Mouse (Mus musculus) intestine, postnatal 0 days (tissue): ENCODE measurements around the gene Nit1. TPM values are rescaled to one million over a fixed set of nuclear protein-coding genes. Genes with fewer than 3 reads are reported as not detected.

Experiments
- ATAC-seq: fragments of 200-750 bp; cut with Nextera tagmentation; 2 replicates; pipeline ENCODE4 v1.8.0; 2017; ENCODE audit warnings: mild to moderate bottlenecking, moderate TSS enrichment, moderate library complexity
- H3K27ac ChIP-seq: fragments of 300-500 bp; sonication (generic); 2 replicates; pipeline ENCODE4 v1.5.1; 2014; ENCODE audit warnings: mild to moderate bottlenecking, low read depth, low read length, moderate library complexity
- H3K27me3 ChIP-seq: fragments of 300-500 bp; sonication (generic); replicated peaks from 2 replicates; pipeline ENCODE4 v1.6.1; 2014; ENCODE audit warnings: low read length, mixed read lengths; ENCODE audit not compliant: control insufficient read depth, insufficient read depth
- H3K36me3 ChIP-seq: fragments of 300-500 bp; sonication (generic); 2 replicates; pipeline ENCODE4 v1.6.1; 2014; ENCODE audit warnings: mild to moderate bottlenecking, moderate library complexity; ENCODE audit not compliant: control insufficient read depth, insufficient read depth
- H3K4me1 ChIP-seq: fragments of 300-500 bp; sonication (generic); replicated peaks from 2 replicates; pipeline ENCODE4 v1.6.1; 2014; ENCODE audit warnings: antibody characterized with exemption, low read length, mixed read lengths; ENCODE audit not compliant: control insufficient read depth, insufficient read depth
- H3K4me2 ChIP-seq: fragments of 300-500 bp; sonication (generic); replicated peaks from 2 replicates; pipeline ENCODE4 v1.6.1; 2014; ENCODE audit warnings: low read depth, mild to moderate bottlenecking, moderate library complexity
- H3K4me3 ChIP-seq: fragments of 300-500 bp; sonication (generic); 2 replicates; pipeline ENCODE4 v1.5.1; 2014; ENCODE audit warnings: low read depth, low read length
- H3K9ac ChIP-seq: fragments of 300-500 bp; sonication (generic); 2 replicates; pipeline ENCODE4 v1.6.1; 2014; ENCODE audit warnings: mild to moderate bottlenecking, low read depth, low read length
- H3K9me3 ChIP-seq: fragments of 300-500 bp; sonication (generic); 2 replicates; pipeline ENCODE4 v1.6.1; 2016; ENCODE audit warnings: mixed run types; ENCODE audit not compliant: control insufficient read depth
- CTCF ChIP-seq: sonication (generic); IDR thresholded peaks from 2 replicates; pipeline ENCODE4 v1.5.1; 2016; ENCODE audit warnings: low read depth, mild to moderate bottlenecking, control low read depth, antibody characterized with exemption, moderate library complexity
- WGBS: fragments of 180-500 bp; shearing (Covaris S2); extraction: QIAGEN DNeasy Blood & Tissue Kit; methylation state at CpG from one replicate; pipeline ENCODE4 v1.1.7; 2014; 5-methylcytosine and 5-hydroxymethylcytosine counted together
- polyA plus RNA-seq: library from polyadenylated mRNA; unstranded; fragments of >200 nt; fragmentation: Nextera tagmentation; extraction: Ambion mirVana; gene quantifications from 2 replicates; pipeline ENCODE4 v1.2.1, GENCODE M21; 2015

The Nit1 gene
- polyA plus RNA-seq, 1 experiment from 2014 or later = 60.1 TPM

DNA sequence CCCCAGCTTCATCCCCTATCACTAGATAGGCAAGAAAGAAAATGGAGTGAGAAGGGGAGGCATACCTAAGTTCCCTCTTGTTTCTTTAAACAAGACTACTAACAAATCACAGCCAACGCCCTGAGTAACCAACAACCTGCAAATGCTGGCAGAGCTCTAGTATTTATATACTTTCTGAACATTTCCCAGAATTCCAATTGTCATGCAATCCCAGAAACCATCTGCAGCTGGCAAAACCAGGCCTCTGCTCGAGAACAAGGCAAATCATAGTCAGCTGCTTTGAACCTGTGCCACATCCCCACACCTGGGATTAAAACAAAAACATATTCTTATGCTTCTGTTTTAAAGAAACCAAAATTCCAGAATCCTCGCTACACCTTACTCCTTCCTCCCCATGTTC, 52.1 kb downstream of the Nit1 start:
- Histone ChIP-seq H3K9ac (no peak overlapping the region), H3K27me3 (peaks cover 7% of the 10 kb centered on the region; the same call in 1 of the 2 replicates), H3K4me1 (no peaks in the 10 kb centered on the region; the same call in 1 of the 2 replicates), H3K27ac (no peak overlapping the region), H3K36me3 (peaks cover 15% of the 10 kb centered on the region), H3K9me3 (no peaks in the 10 kb centered on the region), H3K4me2 (peak overlapping the region; percentile 53), H3K4me3 (peak overlapping the region; percentile 85; the same call in 1 of the 2 replicates)
- no peak for TF ChIP-seq CTCF
- no peak for ATAC-seq
- WGBS = 75% methylated on average over 3 of the region's 3 CpGs

GRCm38 (mm10) chr1:171288328-171288727, 57.1 kb downstream of the Nit1 start:
- WGBS = 63% methylated on average over 4 of the region's 4 CpGs
- TF ChIP-seq CTCF = no peak
- H3K9ac ChIP-seq = no peak overlapping the region
- H3K36me3 ChIP-seq = peaks cover 40% of the 10 kb centered on the region
- no peak for ATAC-seq
- H3K27ac ChIP-seq = no peak overlapping the region
- H3K4me1 ChIP-seq = no peaks in the 10 kb centered on the region; the same call in 1 of the 2 replicates
- H3K4me2 ChIP-seq = peak overlapping the region; percentile 86; the same call in 1 of the 2 replicates
- no peak overlapping the region for H3K4me3 ChIP-seq
- no peaks in the 10 kb centered on the region for H3K27me3 ChIP-seq
- no peaks in the 10 kb centered on the region for H3K9me3 ChIP-seq

Other genes with a start within 250 kb of the Nit1 start
- 1.9 and 2.9 TPM in 2 replicates for gene Cfap126, start 231.7 kb downstream of the Nit1 start, polyA plus RNA-seq
- gene Sdhc, start 195.0 kb downstream of the Nit1 start, polyA plus RNA-seq = 439 and 453 TPM in 2 replicates
- gene Mpz, start 194.9 kb downstream of the Nit1 start, polyA plus RNA-seq = 0.80 and 1.1 TPM in 2 replicates
- gene Pcp4l1, start 149.4 kb downstream of the Nit1 start, polyA plus RNA-seq = 29.1 and 29.9 TPM in 2 replicates
- gene Nr1i3, start 131.7 kb downstream of the Nit1 start, polyA plus RNA-seq = 30.9 and 38.9 TPM in 2 replicates
- 14.7 and 16.5 TPM in 2 replicates for gene Tomm40l, start 123.1 kb downstream of the Nit1 start, polyA plus RNA-seq
- gene Apoa2, start 120.6 kb downstream of the Nit1 start, polyA plus RNA-seq = 9.2 and 14.1 TPM in 2 replicates
- 47.7 and 54.0 TPM in 2 replicates for gene Fcer1g, start 111.3 kb downstream of the Nit1 start, polyA plus RNA-seq
- 2.0 and 2.8 TPM in 2 replicates for gene Adamts4, start 95.2 kb downstream of the Nit1 start, polyA plus RNA-seq
- gene Ndufs2, start 94.3 kb downstream of the Nit1 start, polyA plus RNA-seq = 249 and 255 TPM in 2 replicates
- gene B4galt3, start 75.3 kb downstream of the Nit1 start, polyA plus RNA-seq = 27.0 and 27.4 TPM in 2 replicates
- gene Ppox, start 64.5 kb downstream of the Nit1 start, polyA plus RNA-seq = 11.4 and 12.8 TPM in 2 replicates
- gene Usp21, start 57.7 kb downstream of the Nit1 start, polyA plus RNA-seq = 20.4 and 21.7 TPM in 2 replicates
- 117 TPM in 2 replicates for gene Ufc1, start 50.6 kb downstream of the Nit1 start, polyA plus RNA-seq
- 28.1 and 29.9 TPM in 2 replicates for gene Dedd, start 16.5 kb downstream of the Nit1 start, polyA plus RNA-seq
- gene Pfdn2, start within 50 bp of the Nit1 start, polyA plus RNA-seq = 69.5 and 73.1 TPM in 2 replicates
- gene Klhdc9, start 15.2 kb upstream of the Nit1 start, polyA plus RNA-seq = 0.48 and 0.82 TPM in 2 replicates
- 0.38 and 0.48 TPM in 2 replicates for gene Nectin4, start 24.5 kb upstream of the Nit1 start, polyA plus RNA-seq
- 1.3 TPM in 2 replicates for gene Arhgap30, start 43.3 kb upstream of the Nit1 start, polyA plus RNA-seq
- 35.1 and 36.5 TPM in 2 replicates for gene Usf1, start 65.7 kb upstream of the Nit1 start, polyA plus RNA-seq
- 1.7 and 2.8 TPM in 2 replicates for gene Tstd1, start 73.2 kb upstream of the Nit1 start, polyA plus RNA-seq
- gene F11r, start 91.9 kb upstream of the Nit1 start, polyA plus RNA-seq = 72.5 and 83.1 TPM in 2 replicates
- 15.4 and 16.1 TPM in 2 replicates for gene Alyref2, start 157.8 kb upstream of the Nit1 start, polyA plus RNA-seq
- gene Itln1, start 189.6 kb upstream of the Nit1 start, polyA plus RNA-seq = 2.5 and 3.0 TPM in 2 replicates
- gene Cd244a, start 213.5 kb upstream of the Nit1 start, polyA plus RNA-seq = 0.37 and 0.44 TPM in 2 replicates